ENCODE assay signal across 11 mouse cellular contexts in the genomic region with DNA sequence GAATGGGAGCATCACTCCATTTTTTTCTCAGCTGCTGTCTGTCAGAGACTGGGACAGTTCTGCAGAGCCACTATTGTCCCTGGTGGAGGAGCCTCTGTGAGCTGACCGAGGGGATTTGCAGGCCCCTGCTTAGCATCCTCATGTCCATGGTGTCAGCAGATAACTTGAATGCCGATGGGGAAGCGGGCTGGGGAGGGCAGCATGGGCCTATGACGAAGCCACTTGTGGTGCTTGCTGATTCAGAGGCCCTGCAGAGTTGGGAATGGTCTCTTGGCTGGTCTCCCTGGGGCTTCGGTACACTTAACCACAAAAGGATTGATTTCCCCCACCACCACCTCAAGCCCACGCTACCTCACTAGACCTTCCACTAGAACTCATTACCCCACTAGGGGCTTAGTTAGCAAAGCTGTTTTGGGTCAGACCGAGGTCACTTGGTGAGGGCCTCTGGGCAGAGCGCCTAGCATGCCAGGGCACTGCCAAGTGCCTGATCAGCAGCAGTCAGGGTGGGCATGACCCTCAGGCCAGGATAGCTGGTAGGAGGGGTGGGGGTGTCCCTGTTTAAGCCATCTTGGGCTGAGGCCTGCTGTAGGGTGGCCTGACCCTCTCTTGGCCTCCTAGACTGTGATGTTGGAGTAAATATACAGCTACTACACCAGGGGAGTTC. TPM values are rescaled to one million over a fixed set of nuclear protein-coding genes. Genes with fewer than 3 reads are reported as not detected.
DNase-seq lines count a peak whose midpoint lies in the region; ATAC-seq and TF ChIP-seq lines count a peak whose summit lies in the region.
"Had no signal": no experiment of that assay in that cellular context is flagged by ENCODE, and none has a peak within 500 bp of the region (broad histone marks: within the 10 kb centered on the region; RNA-seq: fewer than 3 reads in every experiment).

No protein-coding gene starts in this region.

- H3K4me2 ChIP-seq in heart, postnatal 0 days (ENCODE audit: low read depth, low read length): no peak overlapping the region
- H3K4me2 ChIP-seq in hindbrain, embryonic 15.5 days: no peak overlapping the region
- no peak overlapping the region for H3K4me2 ChIP-seq in midbrain, embryonic 14.5 days (ENCODE audit: low read length)

- H3K4me3 ChIP-seq in heart, postnatal 0 days (ENCODE audit: low read depth, low read length): no peak overlapping the region
- no peak overlapping the region for H3K4me3 ChIP-seq in forebrain, embryonic 10.5 days
- no peak overlapping the region for H3K4me3 ChIP-seq in hindbrain, embryonic 15.5 days
- H3K4me3 ChIP-seq in midbrain, embryonic 14.5 days (replicated peaks; ENCODE audit: low read depth, low read length): no peak overlapping the region

- no peaks in the 10 kb centered on the region for H3K36me3 ChIP-seq in heart, postnatal 0 days (replicated peaks; ENCODE audit: control insufficient read depth, insufficient read depth, low read length)
- no peaks in the 10 kb centered on the region for H3K36me3 ChIP-seq in forebrain, embryonic 10.5 days (replicated peaks)
- no peaks in the 10 kb centered on the region for H3K36me3 ChIP-seq in hindbrain, embryonic 15.5 days
- H3K36me3 ChIP-seq in midbrain, embryonic 14.5 days (ENCODE audit: control insufficient read depth, insufficient read depth, low read length): no peaks in the 10 kb centered on the region

- TF ChIP-seq EP300 in heart, postnatal 0 days (IDR thresholded peaks at IDR 0.05; ENCODE audit: low read depth): no peak

- no peak for TF ChIP-seq CTCF in heart, postnatal 0 days (IDR thresholded peaks at IDR 0.05; ENCODE audit: low read depth)

- DNase-seq in heart, postnatal 0 days (ENCODE audit: low spot score): no peak
- no peak for DNase-seq in heart, postnatal 25 days (ENCODE audit: low spot score)
- no peak for DNase-seq in forebrain, embryonic 10.5 days (ENCODE audit: extremely low spot score, low spot score)
- no peak for DNase-seq in midbrain, embryonic 14.5 days
- no peak for DNase-seq in gastrocnemius, postnatal 4 days (ENCODE audit: low spot score in 2 of 2)
- DNase-seq in gastrocnemius, postnatal 14 days: no peak
- DNase-seq in gastrocnemius, adult 8-10 months (ENCODE audit: low spot score in 2 of 2): no peak
- DNase-seq: cerebellum, adult 11 months had no signal

- peaks cover 30% of the 10 kb centered on the region for H3K4me1 ChIP-seq in heart, postnatal 0 days (ENCODE audit: control insufficient read depth, insufficient read depth)
- H3K4me1 ChIP-seq in forebrain, embryonic 10.5 days: peaks cover 81% of the 10 kb centered on the region
- peaks cover 54% of the 10 kb centered on the region for H3K4me1 ChIP-seq in hindbrain, embryonic 15.5 days (replicated peaks)
- H3K4me1 ChIP-seq in midbrain, embryonic 14.5 days (ENCODE audit: control insufficient read depth, insufficient read depth, low read length): peaks cover 50% of the 10 kb centered on the region

- H3K9ac ChIP-seq in heart, postnatal 0 days (replicated peaks; ENCODE audit: low read depth, low read length): no peak overlapping the region
- no peak overlapping the region for H3K9ac ChIP-seq in hindbrain, embryonic 15.5 days
- no peak overlapping the region for H3K9ac ChIP-seq in midbrain, embryonic 14.5 days (replicated peaks; ENCODE audit: low read length)

- H3K27ac ChIP-seq in heart, postnatal 0 days (ENCODE audit: low read depth): peak overlapping the region; percentile 44
- H3K27ac ChIP-seq in forebrain, embryonic 10.5 days: peak overlapping the region; percentile 91
- H3K27ac ChIP-seq in hindbrain, embryonic 15.5 days (replicated peaks): peak overlapping the region; percentile 78
- peak overlapping the region; percentile 74 for H3K27ac ChIP-seq in midbrain, embryonic 14.5 days (replicated peaks; ENCODE audit: low read depth, low read length)

- no peaks in the 10 kb centered on the region for H3K9me3 ChIP-seq in heart, postnatal 0 days (replicated peaks; ENCODE audit: control insufficient read depth, low read length)
- no peaks in the 10 kb centered on the region for H3K9me3 ChIP-seq in forebrain, embryonic 10.5 days
- no peaks in the 10 kb centered on the region for H3K9me3 ChIP-seq in hindbrain, embryonic 15.5 days
- no peaks in the 10 kb centered on the region for H3K9me3 ChIP-seq in midbrain, embryonic 14.5 days (ENCODE audit: control insufficient read depth, low read length)

- peak; percentile 38 for ATAC-seq in heart, postnatal 0 days (ENCODE audit: insufficient read depth, low read depth)
- ATAC-seq in hindbrain, embryonic 15.5 days (ENCODE audit: low FRiP score, low read depth): no peak; the same call in 1 of the 2 replicates
- no peak for ATAC-seq in midbrain, embryonic 14.5 days (ENCODE audit: low FRiP score, low TSS enrichment)
- ATAC-seq: inflammation-experienced regulatory T-cells, adult 6 months had no signal

- intact Hi-C loops in heart, postnatal 25 days (cut with DNase I): loop anchor here (2.0 kb wide), 1 partner anchor 25 kb away; no protein-coding TSS in a partner anchor
- intact Hi-C loops in gastrocnemius, postnatal 14 days (cut with DNase I; ENCODE audit: low total_unique reads): no loop called here

- no peaks in the 10 kb centered on the region for H3K27me3 ChIP-seq in heart, postnatal 0 days (ENCODE audit: control insufficient read depth, insufficient read depth, low read length)
- H3K27me3 ChIP-seq in forebrain, embryonic 10.5 days (ENCODE audit: poor library complexity, severe bottlenecking): no peaks in the 10 kb centered on the region
- no peaks in the 10 kb centered on the region for H3K27me3 ChIP-seq in hindbrain, embryonic 15.5 days
- H3K27me3 ChIP-seq in midbrain, embryonic 14.5 days (ENCODE audit: control insufficient read depth, insufficient read depth, low read length): no peaks in the 10 kb centered on the region
- H3K27me3 ChIP-seq: CH12.LX had no signal

- 47% methylated on average over 8 of the region's 8 CpGs for WGBS in heart, postnatal 0 days
- 70% methylated on average over 8 of the region's 8 CpGs for WGBS in forebrain, embryonic 10.5 days
- WGBS in hindbrain, embryonic 15.5 days: 42% methylated on average over 8 of the region's 8 CpGs
- 40% methylated on average over 8 of the region's 8 CpGs for WGBS in midbrain, embryonic 14.5 days

RNA-seq across cellular contexts. Expression of gene Arvcf, which starts 31.5 kb away (rescaled TPM):
- total RNA-seq in heart, postnatal 0 days (2014; rRNA removed; ENCODE audit: low replicate concordance): 62.1 and 95.5 TPM in 2 replicates
- polyA plus RNA-seq in heart, postnatal 0 days (2015; fragmentation: Nextera tagmentation; extraction: Ambion mirVana): 22.5 and 22.6 TPM in 2 replicates
- 10 to 100 TPM; 18.6 to 21.7 TPM for total RNA-seq in heart, postnatal 25 days (2021)
- polyA plus RNA-seq in forebrain, embryonic 10.5 days (2016; fragmentation: Nextera tagmentation; extraction: Ambion mirVana): 116 TPM in 2 replicates
- 78.7 and 81.3 TPM in 2 replicates for polyA plus RNA-seq in hindbrain, embryonic 15.5 days (2015; fragmentation: Nextera tagmentation; extraction: Ambion mirVana)
- 70.2 and 70.4 TPM in 2 replicates for polyA plus RNA-seq in midbrain, embryonic 14.5 days (2014; fragmentation: Nextera tagmentation; extraction: Ambion mirVana)
- total RNA-seq in gastrocnemius, postnatal 4 days (2021): 10 to 100 TPM; 34.6 to 36.9 TPM
- total RNA-seq in gastrocnemius, postnatal 14 days (2021): 10 to 100 TPM; 12.5 to 19.8 TPM
- 10 to 100 TPM in 2 of 4 experiments, 1 to 10 TPM in 2; 7.8 to 12.7 (median 9.9) TPM for total RNA-seq in gastrocnemius, adult 8-10 months (2022)

RNA-seq across cellular contexts. Expression of gene Tango2, which starts 31.6 kb away (rescaled TPM):
- 55.3 and 56.9 TPM in 2 replicates for total RNA-seq in heart, postnatal 0 days (2014; rRNA removed; ENCODE audit: low replicate concordance)
- 65.8 and 69.0 TPM in 2 replicates for polyA plus RNA-seq in heart, postnatal 0 days (2015; fragmentation: Nextera tagmentation; extraction: Ambion mirVana)
- total RNA-seq in heart, postnatal 25 days (2021): 100 to 1,000 TPM; 147 TPM
- 35.7 and 37.1 TPM in 2 replicates for polyA plus RNA-seq in forebrain, embryonic 10.5 days (2016; fragmentation: Nextera tagmentation; extraction: Ambion mirVana)
- 92.5 and 94.0 TPM in 2 replicates for polyA plus RNA-seq in hindbrain, embryonic 15.5 days (2015; fragmentation: Nextera tagmentation; extraction: Ambion mirVana)
- 70.0 TPM in 2 replicates for polyA plus RNA-seq in midbrain, embryonic 14.5 days (2014; fragmentation: Nextera tagmentation; extraction: Ambion mirVana)
- 10 to 100 TPM; 18.7 to 18.8 TPM for total RNA-seq in gastrocnemius, postnatal 4 days (2021)
- 10 to 100 TPM; 12.1 to 22.7 TPM for total RNA-seq in gastrocnemius, postnatal 14 days (2021)
- 10 to 100 TPM; 29.9 to 53.4 (median 43.1) TPM for total RNA-seq in gastrocnemius, adult 8-10 months (2022)

RNA-seq across cellular contexts. Expression of gene Txnrd2, which starts 46.7 kb away (rescaled TPM):
- 12.7 and 14.7 TPM in 2 replicates for total RNA-seq in heart, postnatal 0 days (2014; rRNA removed; ENCODE audit: low replicate concordance)
- 40.0 and 41.2 TPM in 2 replicates for polyA plus RNA-seq in heart, postnatal 0 days (2015; fragmentation: Nextera tagmentation; extraction: Ambion mirVana)
- total RNA-seq in heart, postnatal 25 days (2021): 10 to 100 TPM; 36.1 to 38.2 TPM
- 31.6 and 35.1 TPM in 2 replicates for polyA plus RNA-seq in forebrain, embryonic 10.5 days (2016; fragmentation: Nextera tagmentation; extraction: Ambion mirVana)
- 31.0 and 31.7 TPM in 2 replicates for polyA plus RNA-seq in hindbrain, embryonic 15.5 days (2015; fragmentation: Nextera tagmentation; extraction: Ambion mirVana)
- 24.9 and 28.7 TPM in 2 replicates for polyA plus RNA-seq in midbrain, embryonic 14.5 days (2014; fragmentation: Nextera tagmentation; extraction: Ambion mirVana)
- 10 to 100 TPM; 10.1 to 14.9 TPM for total RNA-seq in gastrocnemius, postnatal 4 days (2021)
- 10 to 100 TPM; 13.4 to 14.4 TPM for total RNA-seq in gastrocnemius, postnatal 14 days (2021)
- 10 to 100 TPM; 17.2 to 23.5 (median 21.3) TPM for total RNA-seq in gastrocnemius, adult 8-10 months (2022)

RNA-seq across cellular contexts. Expression of gene Comt, which starts 47.2 kb away (rescaled TPM):
- total RNA-seq in heart, postnatal 0 days (2014; rRNA removed; ENCODE audit: low replicate concordance): 160 and 168 TPM in 2 replicates
- 155 and 158 TPM in 2 replicates for polyA plus RNA-seq in heart, postnatal 0 days (2015; fragmentation: Nextera tagmentation; extraction: Ambion mirVana)
- 100 to 1,000 TPM; 112 TPM for total RNA-seq in heart, postnatal 25 days (2021)
- 58.1 and 60.1 TPM in 2 replicates for polyA plus RNA-seq in forebrain, embryonic 10.5 days (2016; fragmentation: Nextera tagmentation; extraction: Ambion mirVana)
- 106 and 113 TPM in 2 replicates for polyA plus RNA-seq in hindbrain, embryonic 15.5 days (2015; fragmentation: Nextera tagmentation; extraction: Ambion mirVana)
- polyA plus RNA-seq in midbrain, embryonic 14.5 days (2014; fragmentation: Nextera tagmentation; extraction: Ambion mirVana): 79.9 and 81.3 TPM in 2 replicates
- 10 to 100 TPM; 52.9 to 62.8 TPM for total RNA-seq in gastrocnemius, postnatal 4 days (2021)
- 10 to 100 TPM; 40.7 to 43.1 TPM for total RNA-seq in gastrocnemius, postnatal 14 days (2021)
- 10 to 100 TPM; 36.7 to 39.9 (median 38.5) TPM for total RNA-seq in gastrocnemius, adult 8-10 months (2022)
